Mouse (Mus musculus): ENCODE measurements at regions not wholly inside any gene's neighbourhood (a gene's known extent, or its start where the extent isn't known, plus 50 kb on each side); places are given as distances from the start of the nearest gene placed in this dataset.

DNA sequence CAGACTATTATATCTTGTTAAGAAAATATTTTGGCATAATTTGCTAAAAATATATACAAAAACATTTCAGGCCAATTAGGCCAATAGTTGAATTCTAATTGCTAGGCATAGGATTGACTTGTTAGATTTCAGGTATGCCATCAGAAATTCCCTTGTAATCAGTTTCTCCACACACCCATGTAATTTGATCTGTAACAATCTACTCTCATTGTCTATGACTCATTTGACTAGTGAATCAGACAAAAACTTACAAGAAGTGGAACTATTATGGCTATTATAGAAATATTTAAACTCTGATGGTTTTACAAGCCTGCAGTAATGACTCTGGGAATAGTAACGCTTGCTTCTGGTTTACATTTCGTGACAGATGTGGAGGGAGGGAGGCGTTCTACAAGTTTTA, 338.9 kb upstream of the Ptbp2 start:
- DNase-seq (ENCODE audit: low read depth) = peak; percentile 9

DNA sequence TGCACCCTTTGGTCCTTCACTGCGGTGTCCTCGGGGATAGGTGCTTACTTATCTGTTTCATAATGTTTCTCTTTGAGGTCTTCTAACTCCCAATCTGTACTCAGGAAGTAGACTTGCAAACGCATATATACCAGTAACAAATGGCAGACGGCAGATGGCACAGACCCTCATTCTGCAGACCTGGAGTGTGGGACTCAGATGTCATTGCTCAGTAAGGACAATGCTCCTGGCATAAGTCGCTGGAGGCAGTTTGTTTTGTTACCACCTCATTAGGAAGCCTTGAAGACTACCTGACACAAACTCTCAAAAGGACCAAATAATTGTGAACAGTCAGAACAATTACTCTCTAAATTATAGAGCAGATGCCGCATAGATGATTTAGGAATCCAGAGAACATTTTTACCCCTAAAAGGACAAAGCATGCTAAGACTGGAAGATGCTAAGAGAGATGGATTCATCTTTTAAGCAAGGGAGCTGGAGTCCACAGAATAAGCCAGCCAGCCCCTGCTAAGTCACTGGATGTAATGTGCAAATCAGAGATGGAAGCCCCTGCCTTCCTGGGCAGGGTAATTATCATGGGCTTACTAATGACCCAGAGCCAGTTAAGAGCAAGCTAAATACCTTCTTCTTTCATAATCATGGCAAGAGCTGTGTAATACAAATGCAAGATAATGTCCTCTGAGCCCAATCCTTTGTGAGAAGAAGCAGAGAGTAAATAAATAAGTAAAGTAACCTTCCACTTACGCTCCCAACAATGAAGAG, 299.1 kb upstream of the Ptbp2 start:
- no peak for DNase-seq (ENCODE audit: low read depth)

DNA sequence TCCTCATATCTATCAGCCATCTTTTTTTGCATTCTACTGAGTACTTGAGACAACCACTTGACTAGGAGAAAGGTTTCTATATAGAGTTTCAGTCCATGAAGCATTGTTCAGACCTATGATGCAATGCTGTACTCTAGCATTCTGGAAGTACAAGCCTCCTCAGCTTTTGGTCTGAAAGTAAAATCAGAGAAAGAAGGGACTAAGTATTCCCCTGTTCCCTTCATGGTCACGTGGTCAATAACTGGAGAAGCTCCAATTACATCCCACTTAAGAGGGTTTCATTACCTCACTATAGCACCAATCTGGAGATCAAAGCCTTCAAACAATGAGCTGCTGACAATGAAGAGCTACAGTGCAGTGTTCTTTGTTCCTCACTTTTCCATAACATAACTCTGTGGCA, 289.3 kb upstream of the Ptbp2 start:
- no peak for DNase-seq (ENCODE audit: low read depth)

DNA sequence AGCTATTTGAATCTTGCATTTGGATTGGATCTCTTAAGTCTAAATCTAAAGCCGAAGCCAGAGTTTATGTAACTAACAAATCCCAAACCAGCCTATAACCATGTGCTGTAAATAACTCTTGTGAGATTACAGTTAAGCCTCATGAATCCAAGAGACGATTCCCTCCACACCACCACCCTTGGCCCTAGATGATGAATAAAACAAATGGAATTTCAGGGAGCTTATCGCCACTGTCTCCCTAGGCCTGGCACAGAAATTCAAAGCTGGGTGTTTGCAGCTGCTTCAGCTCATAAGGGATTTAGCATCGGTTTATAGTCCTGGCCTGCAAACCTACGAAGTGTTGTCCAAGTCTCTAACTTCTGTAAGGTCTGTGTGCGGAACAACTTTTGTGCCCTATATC, 281.4 kb upstream of the Ptbp2 start:
- DNase-seq (ENCODE audit: low read depth) = no peak

DNA sequence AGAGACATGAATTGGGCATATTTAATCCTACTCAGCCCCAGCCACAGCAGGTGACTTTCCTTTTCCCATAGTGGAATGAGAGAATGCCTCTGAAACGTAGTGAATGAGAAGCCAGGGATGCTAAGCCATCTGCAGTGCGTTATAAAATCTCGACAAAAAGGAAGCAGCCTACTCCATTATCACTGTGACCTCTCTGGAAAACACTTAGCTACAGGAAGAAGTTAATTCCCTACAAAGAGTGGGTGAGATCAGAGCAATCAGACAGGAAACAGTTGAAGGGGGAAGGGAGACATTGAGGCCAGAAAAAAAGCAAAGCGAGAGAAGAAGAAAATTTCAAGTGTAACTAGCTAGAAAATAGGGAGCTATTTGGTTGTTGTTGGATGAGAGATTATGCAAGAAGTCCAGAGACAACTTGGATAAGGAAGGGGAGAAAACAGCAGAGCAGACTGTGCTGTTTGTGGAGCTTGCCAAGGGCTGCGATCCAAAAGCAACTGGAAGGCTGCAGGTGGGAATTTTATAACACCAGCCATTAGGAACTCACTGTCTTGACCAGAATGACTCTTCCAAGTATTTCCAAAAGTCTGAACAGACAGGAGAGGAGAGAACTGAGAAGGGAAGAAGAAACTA, 280.7 kb upstream of the Ptbp2 start:
- DNase-seq (ENCODE audit: low read depth) = no peak

- no peak for DNase-seq (ENCODE audit: low read depth)
These were observed 278.0 kb upstream of the Ptbp2 start for GRCm38 (mm10) chr3:120062264-120062663.

- no peak for DNase-seq (ENCODE audit: low read depth)
These were observed 275.7 kb upstream of the Ptbp2 start for GRCm38 (mm10) chr3:120059959-120060358.

- no peak for DNase-seq (ENCODE audit: low read depth)
These were observed 271.2 kb upstream of the Ptbp2 start for GRCm38 (mm10) chr3:120055216-120056154.

GRCm38 (mm10) chr3:120047238-120047637, 263.0 kb upstream of the Ptbp2 start:
- DNase-seq (ENCODE audit: low read depth) = no peak

- no peak for DNase-seq (ENCODE audit: low read depth)
These were observed 253.3 kb upstream of the Ptbp2 start for GRCm38 (mm10) chr3:120037526-120037925.

DNA sequence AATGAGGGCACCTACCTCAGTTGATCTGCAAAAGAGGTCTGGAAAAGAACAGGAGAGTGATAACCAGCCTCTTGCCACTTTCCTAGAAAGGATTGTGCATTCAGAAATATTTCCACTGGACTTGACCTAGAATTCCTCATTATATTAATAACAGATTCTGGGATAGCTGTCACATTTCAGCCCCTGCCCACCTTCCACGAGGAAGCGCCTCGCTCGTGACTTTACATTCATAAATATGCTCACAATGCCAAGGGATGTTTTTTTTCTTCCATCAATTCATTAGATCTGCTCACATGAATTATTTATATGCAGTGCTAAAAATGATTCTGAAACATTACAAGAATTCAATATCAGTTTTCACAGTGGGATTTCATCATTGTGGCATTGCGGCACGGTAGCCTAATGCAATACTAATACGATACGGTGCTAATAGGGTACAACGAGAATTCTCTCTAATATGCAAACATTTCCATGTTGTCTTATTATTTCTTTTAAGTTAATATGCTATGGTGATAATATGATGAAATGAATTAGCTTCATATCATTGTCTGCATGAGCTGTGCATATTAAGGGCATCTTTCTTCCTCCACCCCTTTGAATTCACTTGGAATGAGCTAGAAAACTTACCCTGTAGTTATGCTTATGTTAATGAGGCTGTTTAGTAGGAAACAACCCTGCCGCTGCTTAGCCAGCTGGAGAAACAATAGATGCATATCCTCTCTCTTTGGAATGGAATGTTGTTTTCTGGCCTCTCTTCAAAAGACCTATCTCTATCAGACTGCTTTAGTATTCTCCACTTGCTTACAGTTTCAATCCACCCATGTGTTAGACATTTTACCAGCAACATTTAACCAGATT, 235.8 kb upstream of the Ptbp2 start:
- DNase-seq (ENCODE audit: low read depth) = no peak

DNA sequence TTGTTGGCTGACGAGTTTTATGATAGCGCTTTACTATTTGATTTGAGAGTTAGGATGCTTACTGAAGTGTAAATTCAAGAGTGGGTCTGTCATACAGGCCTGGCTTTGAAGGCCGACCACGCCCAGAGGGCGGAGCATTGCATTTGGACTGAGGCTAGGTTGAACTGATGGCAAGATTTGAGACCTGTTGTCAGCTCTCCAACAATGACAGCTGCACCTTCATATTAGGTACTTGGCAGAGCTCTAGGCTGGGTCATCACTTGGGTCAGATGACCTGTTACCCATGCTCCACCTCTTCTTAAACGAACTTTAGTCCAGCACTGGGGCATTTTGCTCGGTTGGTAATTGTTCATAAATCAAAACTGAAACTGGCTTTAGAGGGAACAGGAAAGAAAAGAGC, 231.1 kb upstream of the Ptbp2 start:
- no peak for DNase-seq (ENCODE audit: low read depth)

DNA sequence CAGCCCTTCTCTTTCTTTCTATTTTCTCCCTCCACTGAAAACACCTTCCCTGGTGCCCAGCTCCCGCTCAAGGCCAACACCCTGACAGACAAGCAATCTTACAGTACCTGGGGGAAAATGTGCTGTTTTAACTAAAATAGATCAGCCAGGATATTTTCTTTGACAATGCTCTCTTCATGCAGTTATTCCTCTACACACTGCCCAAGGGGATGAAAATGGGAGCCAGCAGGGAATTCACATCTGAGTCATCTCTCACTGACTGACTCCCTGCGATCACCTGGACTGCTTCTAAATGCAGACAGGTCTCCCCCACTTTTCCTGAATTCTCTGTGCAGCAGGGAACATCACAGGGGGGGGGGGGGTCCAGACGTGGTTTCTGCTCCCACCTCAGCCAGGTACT, 227.6 kb upstream of the Ptbp2 start:
- DNase-seq (ENCODE audit: low read depth) = no peak

GRCm38 (mm10) chr3:120008110-120008509, 223.8 kb upstream of the Ptbp2 start:
- DNase-seq (ENCODE audit: low read depth) = no peak

DNA sequence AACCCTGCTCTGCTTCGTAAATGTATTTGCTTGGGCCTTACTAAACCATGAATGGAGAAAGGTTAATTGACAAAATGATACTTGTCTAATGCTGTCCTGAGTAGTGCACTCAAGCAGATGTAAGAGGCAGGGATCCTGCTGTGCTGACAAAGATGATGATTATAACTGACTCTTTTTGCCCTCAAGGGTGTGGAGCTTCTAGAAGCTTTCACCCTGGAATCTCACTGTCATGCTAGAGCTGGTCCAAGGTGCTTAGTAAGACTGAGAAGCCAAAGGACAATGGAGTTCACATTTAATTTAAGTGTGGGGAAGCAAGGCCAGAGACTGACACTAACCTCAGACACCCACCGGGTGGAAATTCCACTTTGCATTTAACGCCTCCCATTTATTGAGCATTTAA, 220.3 kb upstream of the Ptbp2 start:
- DNase-seq (ENCODE audit: low read depth) = no peak

DNA sequence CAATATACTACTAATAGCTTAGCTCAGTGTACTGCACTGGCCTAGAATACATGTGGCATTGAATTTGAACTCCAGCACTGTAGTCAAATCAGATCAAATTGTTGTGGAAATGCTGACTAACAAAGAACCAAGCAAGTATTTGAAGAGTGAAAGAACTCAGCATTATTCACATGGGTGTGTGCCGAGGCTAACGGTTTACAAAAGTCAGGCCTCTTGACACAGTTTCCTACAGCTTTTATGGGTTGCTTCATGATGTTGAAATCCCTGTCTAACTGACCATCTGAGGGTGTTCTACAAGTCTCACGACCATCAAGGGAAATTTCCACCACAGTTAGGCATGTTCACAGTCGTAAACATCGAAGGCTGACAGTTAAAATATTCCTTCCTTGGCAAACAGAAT, 216.0 kb upstream of the Ptbp2 start:
- DNase-seq (ENCODE audit: low read depth) = peak; percentile 75

- peak; percentile 20 for DNase-seq (ENCODE audit: low read depth)
These were observed 212.2 kb upstream of the Ptbp2 start for GRCm38 (mm10) chr3:119996258-119996988.

GRCm38 (mm10) chr3:119995781-119996180, 211.5 kb upstream of the Ptbp2 start:
- DNase-seq (ENCODE audit: low read depth) = peak; percentile 94

- DNase-seq (ENCODE audit: low read depth) = no peak
These were observed 203.1 kb upstream of the Ptbp2 start for GRCm38 (mm10) chr3:119987245-119987852.

- DNase-seq (ENCODE audit: low read depth) = no peak
These were observed 193.1 kb upstream of the Ptbp2 start for GRCm38 (mm10) chr3:119977349-119977748.

- DNase-seq (ENCODE audit: low read depth) = no peak
These were observed 192.1 kb upstream of the Ptbp2 start for GRCm38 (mm10) chr3:119976363-119976762.
